Mouse (Mus musculus) heart, embryonic 12.5 days (tissue): ENCODE measurements around the gene March9. TPM values are rescaled to one million over a fixed set of nuclear protein-coding genes. Genes with fewer than 3 reads are reported as not detected.

ENCODE experiments used
- ATAC-seq: fragments of 200-750 bp; cut with Nextera tagmentation; 2 replicates; pipeline ENCODE4 v1.8.0; 2017; ENCODE audit warnings: moderate TSS enrichment, moderate library complexity; ENCODE audit not compliant: insufficient number of reproducible peaks, low FRiP score
- H3K27ac ChIP-seq: fragments of 300-500 bp; sonication (generic); 2 replicates; pipeline ENCODE4 v1.5.1; 2016; ENCODE audit warnings: mild to moderate bottlenecking, moderate library complexity; ENCODE audit not compliant: poor library complexity, severe bottlenecking
- H3K27me3 ChIP-seq: fragments of 300-500 bp; sonication (generic); replicated peaks from 2 replicates; pipeline ENCODE4 v1.6.1; 2016; ENCODE audit warnings: mild to moderate bottlenecking, moderate library complexity
- H3K36me3 ChIP-seq: fragments of 300-500 bp; sonication (generic); 2 replicates; pipeline ENCODE4 v1.6.1; 2016; ENCODE audit warnings: mild to moderate bottlenecking, moderate library complexity
- H3K4me1 ChIP-seq: fragments of 300-500 bp; sonication (generic); replicated peaks from 2 replicates; pipeline ENCODE4 v1.6.1; 2016; ENCODE audit warnings: mild to moderate bottlenecking
- H3K4me2 ChIP-seq: fragments of 300-500 bp; sonication (generic); 2 replicates; pipeline ENCODE4 v1.6.1; 2016; ENCODE audit warnings: mild to moderate bottlenecking, moderate library complexity
- H3K4me3 ChIP-seq: fragments of 300-500 bp; sonication (generic); 2 replicates; pipeline ENCODE4 v1.5.1; 2016; ENCODE audit warnings: mild to moderate bottlenecking
- H3K9ac ChIP-seq: fragments of 300-500 bp; sonication (generic); 2 replicates; pipeline ENCODE4 v1.6.1; 2016; ENCODE audit warnings: mild to moderate bottlenecking, moderate library complexity
- H3K9me3 ChIP-seq: fragments of 300-500 bp; sonication (generic); replicated peaks from 2 replicates; pipeline ENCODE4 v1.6.1; 2016; ENCODE audit warnings: mild to moderate bottlenecking, moderate library complexity
- WGBS: fragments of 180-500 bp; shearing (Covaris S2); methylation state at CpG from one replicate; pipeline ENCODE4 v1.1.7; 2016; 5-methylcytosine and 5-hydroxymethylcytosine counted together
- polyA plus RNA-seq: library from polyadenylated mRNA; unstranded; fragments of >200 nt; fragmentation: Nextera tagmentation; extraction: Ambion mirVana; gene quantifications from 2 replicates; pipeline ENCODE4 v1.2.1, GENCODE M21; 2016

March9 gene
- polyA plus RNA-seq, 1 experiment from 2014 or later: 0.28 TPM

GRCm38 (mm10) chr10:127061513-127061912 is 1.5 kb upstream of the March9 start:
- Histone ChIP-seq H3K9ac (no peak overlapping the region), H3K27ac (no peak overlapping the region), H3K9me3 (no peaks in the 10 kb centered on the region), H3K4me1 (peaks cover 33% of the 10 kb centered on the region), H3K4me3 (no peak overlapping the region), H3K27me3 (peaks cover 45% of the 10 kb centered on the region), H3K4me2 (no peak overlapping the region), H3K36me3 (peaks cover 24% of the 10 kb centered on the region)
- 68% methylated on average over 2 of the region's 2 CpGs for WGBS
- ATAC-seq: no peak

GRCm38 (mm10) chr10:127061085-127061484 is 1.1 kb upstream of the March9 start:
- no peak overlapping the region for H3K9ac ChIP-seq
- 47% methylated on average over 5 of the region's 5 CpGs for WGBS
- H3K9me3 ChIP-seq: no peaks in the 10 kb centered on the region
- H3K4me1 ChIP-seq: peaks cover 33% of the 10 kb centered on the region
- no peak overlapping the region for H3K4me2 ChIP-seq
- peaks cover 21% of the 10 kb centered on the region for H3K36me3 ChIP-seq
- ATAC-seq: no peak
- H3K4me3 ChIP-seq: 0 out of 2 replicates have a peak overlapping the region, but pooled peaks have one; percentile 78
- H3K27me3 ChIP-seq: peaks cover 49% of the 10 kb centered on the region
- H3K27ac ChIP-seq: no peak overlapping the region

- peak overlapping the region; percentile 78 for H3K4me3 ChIP-seq
- no peak overlapping the region for H3K27ac ChIP-seq
- H3K4me1 ChIP-seq: peaks cover 18% of the 10 kb centered on the region
- peak overlapping the region; percentile 97 for H3K4me2 ChIP-seq
- peaks cover 6% of the 10 kb centered on the region; the same call in 1 of the 2 replicates for H3K36me3 ChIP-seq
- H3K9me3 ChIP-seq: no peaks in the 10 kb centered on the region
- WGBS: 2% methylated on average over 74 of the region's 92 CpGs
- H3K9ac ChIP-seq: peak overlapping the region; percentile 79
- no peak for ATAC-seq
- H3K27me3 ChIP-seq: peaks cover 60% of the 10 kb centered on the region
Observed at GRCm38 (mm10) chr10:127059174-127059967, 613 bp downstream of the March9 start.

- Histone ChIP-seq H3K4me3 (peak overlapping the region; percentile 78), H3K27me3 (peaks cover 60% of the 10 kb centered on the region), H3K9me3 (no peaks in the 10 kb centered on the region), H3K4me1 (peaks cover 18% of the 10 kb centered on the region), H3K36me3 (peaks cover 6% of the 10 kb centered on the region; the same call in 1 of the 2 replicates), H3K9ac (peak overlapping the region; percentile 79; the same call in 1 of the 2 replicates), H3K27ac (no peak overlapping the region), H3K4me2 (peak overlapping the region; percentile 97)
- no peak for ATAC-seq
- 16% methylated on average over 8 of the region's 8 CpGs for WGBS
Observed at GRCm38 (mm10) chr10:127058708-127059107, 1.3 kb downstream of the March9 start.

GRCm38 (mm10) chr10:127058161-127058560 is 1.8 kb downstream of the March9 start:
- H3K9ac ChIP-seq: no peak overlapping the region
- H3K36me3 ChIP-seq: peaks cover 6% of the 10 kb centered on the region; the same call in 1 of the 2 replicates
- peaks cover 18% of the 10 kb centered on the region for H3K4me1 ChIP-seq
- H3K27ac ChIP-seq: no peak overlapping the region
- H3K9me3 ChIP-seq: no peaks in the 10 kb centered on the region
- no peak for ATAC-seq
- WGBS: under 1% methylated on average over 9 of the region's 9 CpGs
- peaks cover 63% of the 10 kb centered on the region for H3K27me3 ChIP-seq
- H3K4me2 ChIP-seq: peak overlapping the region; percentile 97; the same call in 1 of the 2 replicates
- peak overlapping the region; percentile 78; the same call in 1 of the 2 replicates for H3K4me3 ChIP-seq

- Histone ChIP-seq H3K27me3 (peaks cover 76% of the 10 kb centered on the region), H3K36me3 (peaks cover 6% of the 10 kb centered on the region; the same call in 1 of the 2 replicates), H3K4me2 (no peak overlapping the region), H3K9me3 (no peaks in the 10 kb centered on the region), H3K4me3 (no peak overlapping the region), H3K27ac (no peak overlapping the region), H3K4me1 (peaks cover 18% of the 10 kb centered on the region), H3K9ac (no peak overlapping the region)
- ATAC-seq: no peak
- WGBS: 78% methylated on average over 20 of the region's 20 CpGs
Observed at GRCm38 (mm10) chr10:127056490-127056889, 3.5 kb downstream of the March9 start.

GRCm38 (mm10) chr10:127055406-127055805 is 4.6 kb downstream of the March9 start:
- 84% methylated on average over 8 of the region's 8 CpGs for WGBS
- H3K27me3 ChIP-seq: peaks cover 76% of the 10 kb centered on the region
- no peak overlapping the region for H3K4me2 ChIP-seq
- no peak overlapping the region for H3K9ac ChIP-seq
- no peak overlapping the region for H3K4me3 ChIP-seq
- H3K27ac ChIP-seq: no peak overlapping the region
- no peak for ATAC-seq
- H3K4me1 ChIP-seq: peaks cover 22% of the 10 kb centered on the region
- no peaks in the 10 kb centered on the region for H3K9me3 ChIP-seq
- peaks cover 6% of the 10 kb centered on the region; the same call in 1 of the 2 replicates for H3K36me3 ChIP-seq

GRCm38 (mm10) chr10:127054646-127055045 is 5.3 kb downstream of the March9 start:
- H3K4me1 ChIP-seq: peaks cover 22% of the 10 kb centered on the region
- 50% methylated on average over 4 of the region's 4 CpGs for WGBS
- no peak overlapping the region for H3K27ac ChIP-seq
- no peak overlapping the region for H3K9ac ChIP-seq
- no peak overlapping the region for H3K4me3 ChIP-seq
- peaks cover 6% of the 10 kb centered on the region; the same call in 1 of the 2 replicates for H3K36me3 ChIP-seq
- H3K9me3 ChIP-seq: no peaks in the 10 kb centered on the region
- no peak overlapping the region for H3K4me2 ChIP-seq
- ATAC-seq: no peak
- peaks cover 76% of the 10 kb centered on the region for H3K27me3 ChIP-seq

- H3K9ac ChIP-seq: no peak overlapping the region
- ATAC-seq: no peak
- H3K27ac ChIP-seq: no peak overlapping the region
- H3K9me3 ChIP-seq: no peaks in the 10 kb centered on the region
- no peak overlapping the region for H3K4me2 ChIP-seq
- H3K4me1 ChIP-seq: peaks cover 22% of the 10 kb centered on the region
- no peak overlapping the region for H3K4me3 ChIP-seq
- H3K36me3 ChIP-seq: peaks cover 5% of the 10 kb centered on the region
- WGBS: 15% methylated on average over 10 of the region's 10 CpGs
- peaks cover 66% of the 10 kb centered on the region for H3K27me3 ChIP-seq
Observed at GRCm38 (mm10) chr10:127050119-127050474, 9.9 kb downstream of the March9 start.

GRCm38 (mm10) chr10:127049395-127050118 is 10.4 kb downstream of the March9 start:
- Histone ChIP-seq H3K9me3 (no peaks in the 10 kb centered on the region), H3K36me3 (peaks cover 11% of the 10 kb centered on the region), H3K9ac (no peak overlapping the region), H3K4me3 (peak overlapping the region; percentile 15; the same call in 1 of the 2 replicates), H3K27me3 (peaks cover 65% of the 10 kb centered on the region), H3K4me1 (peaks cover 22% of the 10 kb centered on the region), H3K4me2 (peak overlapping the region; percentile 42), H3K27ac (no peak overlapping the region)
- WGBS: 2% methylated on average over 29 of the region's 29 CpGs
- ATAC-seq: no peak
